Mouse (Mus musculus): Measurements from ENCODE around the gene Tnfsf8. TPM values are rescaled to one million over a fixed set of nuclear protein-coding genes. Genes with fewer than 3 reads are reported as not detected.

Tnfsf8 gene
- 0.02 TPM in 1 of 2 replicates, not detected in the other for polyA plus RNA-seq (2012; rRNA removed)

DNA sequence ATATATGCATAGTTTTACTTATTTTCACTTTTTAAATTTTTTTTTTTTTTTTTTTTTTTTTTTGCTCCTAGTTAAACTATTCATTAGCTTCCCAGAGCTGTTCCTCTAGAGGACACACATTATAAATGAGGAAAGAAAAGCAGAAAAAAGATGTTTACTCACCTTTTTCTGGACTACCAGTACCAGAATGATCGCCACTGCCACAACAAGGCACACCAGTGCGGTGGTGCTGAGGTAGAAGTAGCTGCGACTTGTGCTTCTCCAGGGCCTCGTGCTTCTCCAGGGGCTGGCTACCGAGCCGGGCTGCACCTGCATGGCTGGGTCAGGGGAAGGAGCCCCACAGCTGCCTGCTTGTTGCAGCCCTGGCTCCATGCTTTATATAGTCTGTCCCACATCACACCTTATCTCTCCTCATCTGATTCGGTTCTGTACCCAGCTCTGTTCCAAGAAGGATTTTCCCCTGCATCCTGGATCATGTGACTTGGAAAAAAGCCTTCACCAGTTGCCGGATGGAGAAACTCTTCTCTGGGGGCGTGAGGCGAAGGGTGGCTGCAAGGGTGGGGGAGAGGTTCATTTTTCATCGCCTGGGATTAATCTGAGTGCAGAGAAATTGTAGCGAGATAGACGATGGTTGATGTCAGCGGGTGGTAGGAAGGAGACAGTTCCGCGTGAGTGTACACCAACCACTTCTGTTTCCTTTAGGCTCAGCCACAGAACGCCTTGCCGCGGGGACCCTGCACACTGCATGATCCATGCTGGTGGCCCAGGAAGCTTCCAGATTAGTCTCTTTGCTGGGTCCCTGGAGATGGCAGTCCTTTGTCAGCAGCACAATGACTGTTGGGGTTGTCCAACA, at the start of gene Tnfsf8:
TSS of gene Tnfsf8 (minus strand) at position 660 of the 853 bp plus-strand sequence.
- DNase-seq (ENCODE audit: extremely low spot score in 1 of 2, low spot score in 1 of 2): peak in 1 of 2 experiments; percentile 11

DNA sequence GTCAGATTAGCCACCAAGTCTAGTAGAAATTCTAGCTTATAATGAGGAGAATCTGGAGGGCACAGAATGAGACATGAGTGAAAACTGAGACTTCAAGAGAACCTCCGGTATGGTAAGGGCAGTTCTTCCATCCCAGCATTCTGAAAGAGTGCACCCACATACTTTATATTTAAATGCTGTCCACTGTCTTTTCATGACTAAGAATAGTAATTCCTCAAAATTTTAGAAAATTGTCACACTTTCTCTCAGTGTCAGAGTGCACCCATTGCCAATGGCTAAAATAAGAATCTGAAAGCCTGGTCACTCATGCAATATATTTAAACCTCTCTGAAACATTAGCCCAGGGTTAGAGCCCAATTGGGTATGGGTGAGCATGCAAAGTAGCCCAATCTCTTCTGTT, 47.4 kb upstream of the Tnfsf8 start:
- DNase-seq (ENCODE audit: extremely low spot score in 1 of 2, low spot score in 1 of 2): no peak

DNA sequence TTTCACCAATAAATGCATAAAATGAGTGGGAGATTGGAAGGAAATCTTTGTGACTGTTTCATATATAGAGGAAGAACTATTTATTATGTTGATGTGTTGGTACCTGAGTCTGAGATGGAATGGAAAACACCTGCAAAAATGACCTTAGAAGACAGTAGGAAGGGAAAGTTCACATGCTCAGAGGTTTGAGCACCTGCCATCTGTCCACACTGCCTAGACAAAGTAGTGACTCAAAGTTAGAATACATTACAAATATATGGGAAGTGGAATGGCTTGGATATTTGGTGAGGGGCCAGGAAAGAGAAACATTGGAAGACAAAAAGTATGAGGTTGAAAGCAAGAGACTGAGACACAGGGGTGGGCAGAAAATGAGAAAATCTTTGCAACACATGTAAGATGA, 46.3 kb upstream of the Tnfsf8 start:
- no peak for DNase-seq (ENCODE audit: extremely low spot score in 1 of 2, low spot score in 1 of 2)

DNA sequence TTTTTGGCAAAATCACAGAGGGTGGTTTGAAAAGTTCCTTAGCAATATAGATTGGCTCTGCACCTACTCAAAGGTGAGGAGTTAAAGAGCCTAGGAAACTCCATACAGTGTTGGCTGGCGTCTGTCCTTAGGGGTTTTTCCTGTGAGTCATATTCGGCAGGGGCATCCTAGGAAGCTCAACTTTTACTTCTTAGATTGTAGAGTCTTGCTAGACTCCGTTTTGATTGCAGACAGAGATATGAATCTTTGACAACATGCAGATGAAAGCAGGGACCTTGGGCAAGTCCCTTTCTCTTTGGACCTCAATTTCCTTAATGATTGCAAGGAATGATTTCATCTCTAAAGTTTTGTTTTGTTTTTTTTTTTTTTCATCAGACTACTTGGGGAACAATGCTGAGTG, 44.9 kb upstream of the Tnfsf8 start:
- DNase-seq (ENCODE audit: extremely low spot score in 1 of 2, low spot score in 1 of 2): no peak

DNA sequence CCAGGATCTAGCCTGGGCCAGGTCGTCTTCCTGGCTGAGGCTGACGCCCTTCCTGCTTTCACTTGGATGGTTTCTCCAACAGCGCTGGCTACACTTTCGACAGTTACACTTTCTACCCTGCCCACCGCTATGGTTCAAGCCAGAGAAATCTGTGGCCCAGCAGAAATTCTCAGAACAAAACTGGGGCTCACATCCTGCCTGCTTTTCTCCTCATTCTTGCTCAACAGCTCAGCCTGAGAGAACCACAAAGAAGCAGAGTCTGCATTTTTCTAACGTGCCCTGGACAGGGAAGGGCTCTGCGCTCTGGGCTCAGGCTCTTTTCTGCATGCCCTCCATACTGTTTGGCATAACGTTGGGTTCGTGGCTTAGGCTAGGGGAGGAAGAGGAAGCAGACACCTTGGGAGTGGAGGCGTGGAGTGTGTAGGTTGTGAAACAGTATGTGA, 38.0 kb upstream of the Tnfsf8 start:
- DNase-seq (ENCODE audit: extremely low spot score in 1 of 2, low spot score in 1 of 2): no peak

DNA sequence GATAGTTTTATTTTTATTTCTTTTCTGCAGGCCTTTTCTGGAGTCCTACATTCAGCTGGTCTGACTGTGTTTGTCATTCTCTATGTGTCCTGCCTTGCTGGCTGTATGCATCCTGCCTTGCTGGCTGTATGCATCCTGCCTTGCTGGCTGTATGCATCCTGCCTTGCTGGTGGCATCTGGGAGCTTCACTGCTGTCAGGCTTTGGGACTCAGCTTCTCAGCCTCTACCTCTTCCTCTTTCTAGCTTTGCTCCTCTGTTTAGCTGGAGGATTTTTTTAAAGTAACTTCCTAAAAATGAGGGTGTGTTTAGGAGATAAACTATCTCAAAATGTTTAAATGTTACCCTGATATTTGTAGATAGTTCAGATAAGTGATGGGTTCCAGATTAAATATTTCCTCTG, 36.0 kb upstream of the Tnfsf8 start:
- no peak for DNase-seq (ENCODE audit: extremely low spot score in 1 of 2, low spot score in 1 of 2)

DNA sequence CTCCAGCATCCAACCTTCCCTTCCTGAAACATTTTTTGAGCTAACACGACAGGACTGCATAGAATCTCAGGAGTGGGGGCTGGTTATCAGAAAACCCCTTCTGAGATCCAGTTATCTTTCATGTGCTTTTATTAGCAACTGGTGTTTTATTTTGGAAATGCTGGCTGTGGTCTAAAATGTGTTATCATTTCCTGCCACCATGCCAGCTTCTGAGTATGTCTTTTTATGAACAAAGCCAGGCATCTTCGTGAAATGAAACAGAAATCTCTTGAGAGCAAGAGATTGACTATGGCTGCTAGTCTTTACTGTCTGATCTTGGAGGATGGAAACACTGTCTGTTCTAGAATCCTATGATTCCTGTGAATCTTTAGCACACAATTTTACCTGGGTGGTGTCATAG, 25.0 kb upstream of the Tnfsf8 start:
- DNase-seq (ENCODE audit: extremely low spot score in 1 of 2, low spot score in 1 of 2): no peak

DNA sequence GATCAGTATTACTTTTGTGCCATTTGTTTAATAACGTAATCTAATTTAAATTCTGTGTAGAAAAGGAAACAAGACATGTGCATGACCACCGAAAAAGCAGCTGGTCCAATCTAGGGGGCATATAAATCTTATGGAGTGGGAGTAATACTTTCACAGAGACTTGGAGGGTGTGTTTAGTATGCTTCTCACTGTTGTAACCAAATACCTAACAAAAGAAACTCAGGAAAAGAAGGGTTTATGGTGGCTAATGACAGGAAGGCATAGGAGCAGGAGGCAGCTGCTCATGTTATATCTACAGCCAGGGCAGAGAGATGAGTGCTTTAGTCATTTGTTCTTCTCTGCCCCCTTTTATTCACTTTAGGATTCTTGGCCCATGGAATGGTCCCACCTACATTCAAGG, 15.6 kb upstream of the Tnfsf8 start:
- DNase-seq (ENCODE audit: extremely low spot score in 1 of 2, low spot score in 1 of 2): no peak

DNA sequence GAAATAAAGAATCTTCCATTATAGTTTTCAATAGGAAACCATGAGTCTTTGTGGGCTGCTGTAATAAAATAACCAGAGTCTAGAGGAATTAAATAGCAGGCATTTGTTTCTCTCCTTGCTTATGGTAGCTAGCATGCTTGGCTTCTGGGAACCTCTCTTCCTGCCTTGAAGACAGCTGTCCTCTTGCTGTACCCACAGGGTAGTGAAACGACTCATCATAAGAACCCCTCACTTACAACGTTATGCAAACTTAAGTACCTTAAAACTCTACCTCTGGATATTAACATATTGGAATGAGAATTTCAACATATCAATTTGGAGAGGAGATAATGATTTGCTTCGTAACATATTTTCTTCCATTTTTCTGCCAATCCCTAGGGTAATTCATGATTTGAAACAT, 14.3 kb upstream of the Tnfsf8 start:
- no peak for DNase-seq (ENCODE audit: extremely low spot score in 1 of 2, low spot score in 1 of 2)

DNA sequence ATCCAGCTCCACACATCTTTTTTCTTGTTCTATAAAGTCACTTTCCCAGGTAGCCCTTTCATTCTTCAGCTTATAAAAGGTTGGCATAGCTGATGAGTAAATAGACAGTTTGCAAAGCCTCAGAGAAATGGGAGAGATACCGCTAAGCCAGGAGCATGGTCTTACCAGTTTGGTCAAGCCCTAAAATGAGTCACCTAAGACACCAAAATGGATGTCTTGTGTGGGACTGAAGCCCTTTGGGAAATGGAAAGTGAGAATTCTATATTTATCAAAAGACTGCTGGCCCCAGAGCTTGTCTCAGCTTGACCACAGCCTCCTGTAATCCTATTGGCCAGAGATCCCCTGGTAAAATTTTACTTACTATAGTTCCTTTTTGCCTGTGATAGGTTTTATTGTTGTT, 9.5 kb upstream of the Tnfsf8 start:
- no peak for DNase-seq (ENCODE audit: extremely low spot score in 1 of 2, low spot score in 1 of 2)

DNA sequence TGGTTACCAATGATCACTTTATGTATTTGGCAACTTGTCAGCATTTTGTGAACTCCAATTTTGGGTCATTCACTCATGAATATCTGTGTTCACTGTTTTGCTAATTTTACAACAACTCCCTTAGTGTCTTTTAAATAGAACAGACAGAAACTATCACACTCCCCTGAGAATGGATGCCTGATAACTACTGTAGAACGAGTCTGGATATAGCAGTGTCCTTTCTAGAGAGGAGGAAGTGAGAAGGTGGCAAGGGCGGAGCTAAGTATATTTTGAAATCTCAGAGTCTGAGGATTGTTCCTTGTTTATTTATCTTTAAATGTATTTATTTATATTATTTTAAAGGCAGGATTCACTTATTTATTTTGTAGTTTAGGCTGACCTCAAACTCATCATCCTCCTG, 7.6 kb upstream of the Tnfsf8 start:
- DNase-seq (ENCODE audit: extremely low spot score in 1 of 2, low spot score in 1 of 2): no peak

DNA sequence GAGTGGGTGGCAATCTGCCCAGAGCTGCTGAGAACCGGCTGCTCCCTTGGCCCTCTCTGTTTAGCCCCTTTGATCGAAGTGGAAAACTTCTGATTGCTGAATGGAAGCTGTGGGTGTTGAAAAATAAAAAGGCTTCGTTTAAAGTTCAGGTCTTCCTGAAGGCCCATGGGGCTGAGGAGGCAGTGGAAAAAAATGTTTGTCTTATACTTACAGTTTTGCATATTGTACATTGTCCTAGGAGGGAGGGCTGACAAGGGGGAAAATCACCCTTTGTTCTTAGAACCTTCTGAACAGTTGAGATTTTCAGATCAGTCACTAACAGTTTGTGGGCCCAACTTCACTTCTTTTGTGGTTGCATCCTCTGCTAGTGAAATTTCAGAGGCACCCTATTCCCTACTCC, 1.8 kb upstream of the Tnfsf8 start:
- DNase-seq (ENCODE audit: extremely low spot score in 1 of 2, low spot score in 1 of 2): no peak

DNA sequence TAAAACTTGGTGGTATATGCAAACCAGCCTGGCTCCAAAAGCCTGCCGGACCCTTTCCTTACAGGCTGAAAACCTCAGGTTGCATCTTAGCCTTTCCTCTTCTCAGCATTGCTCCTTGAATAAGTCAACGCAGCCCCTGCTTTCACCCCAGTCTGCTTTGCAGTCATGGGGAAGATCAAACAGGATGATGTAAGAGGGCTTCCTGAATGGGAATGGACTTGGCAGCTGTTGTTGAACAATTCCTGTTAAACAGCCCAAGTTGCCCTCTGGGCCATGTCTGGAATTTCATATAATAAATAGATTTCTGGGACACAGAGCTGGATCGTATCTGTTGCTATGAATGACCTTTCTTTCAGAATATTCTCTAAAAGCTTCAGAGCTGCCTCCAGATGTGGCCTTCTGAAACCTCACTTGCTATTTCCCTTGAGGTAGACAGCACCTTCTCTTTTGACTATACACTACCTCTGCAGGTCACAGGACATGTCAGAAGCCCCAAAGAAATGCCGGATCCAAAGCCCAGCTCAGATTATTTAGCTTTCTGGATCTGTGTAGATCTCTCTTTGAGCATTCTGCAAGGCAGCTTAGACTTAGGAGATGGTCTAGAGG, 1.0 kb upstream of the Tnfsf8 start:
- no peak for DNase-seq (ENCODE audit: extremely low spot score in 1 of 2, low spot score in 1 of 2)

DNA sequence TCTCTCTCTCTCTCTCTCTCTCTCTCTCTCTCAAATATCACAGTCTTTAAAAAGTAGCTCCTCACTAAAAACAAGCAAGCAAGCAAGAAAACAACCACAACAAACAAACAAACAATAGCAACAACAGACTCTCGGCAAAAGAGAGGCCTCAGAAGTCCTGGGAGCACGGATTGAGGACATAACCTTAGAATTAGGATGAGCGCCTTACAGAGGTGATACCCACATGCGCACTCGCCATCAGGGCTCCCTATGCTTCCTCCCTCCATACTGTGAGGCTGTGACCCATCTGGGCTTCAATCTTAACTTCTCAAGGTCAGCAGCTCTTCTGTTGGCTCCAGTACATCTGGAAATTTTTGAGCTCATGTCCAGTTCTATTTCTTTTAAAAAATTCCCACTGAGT, 911 bp downstream of the Tnfsf8 start:
- no peak for DNase-seq (ENCODE audit: extremely low spot score in 1 of 2, low spot score in 1 of 2)

DNA sequence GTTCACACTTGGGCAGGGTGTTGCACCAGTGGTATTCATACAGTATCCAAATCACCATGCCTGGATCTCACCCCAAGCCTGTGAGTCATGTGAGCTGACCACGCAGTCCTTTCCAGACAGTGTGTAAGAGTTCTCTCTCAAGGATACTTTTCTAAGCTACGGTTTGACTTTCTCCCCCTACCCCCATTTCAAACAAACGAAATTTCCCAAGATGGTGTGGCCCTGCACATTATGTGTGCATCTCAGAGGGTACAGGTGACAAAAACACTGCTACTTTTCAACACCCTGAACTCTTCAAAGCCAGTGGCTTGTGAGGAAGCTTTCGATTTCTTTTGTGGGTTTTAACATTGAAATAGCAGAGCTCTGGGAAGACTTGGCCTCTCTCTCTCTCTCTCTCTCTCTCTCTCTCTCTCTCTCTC, 1.4 kb downstream of the Tnfsf8 start:
- DNase-seq (ENCODE audit: extremely low spot score in 1 of 2, low spot score in 1 of 2): no peak

DNA sequence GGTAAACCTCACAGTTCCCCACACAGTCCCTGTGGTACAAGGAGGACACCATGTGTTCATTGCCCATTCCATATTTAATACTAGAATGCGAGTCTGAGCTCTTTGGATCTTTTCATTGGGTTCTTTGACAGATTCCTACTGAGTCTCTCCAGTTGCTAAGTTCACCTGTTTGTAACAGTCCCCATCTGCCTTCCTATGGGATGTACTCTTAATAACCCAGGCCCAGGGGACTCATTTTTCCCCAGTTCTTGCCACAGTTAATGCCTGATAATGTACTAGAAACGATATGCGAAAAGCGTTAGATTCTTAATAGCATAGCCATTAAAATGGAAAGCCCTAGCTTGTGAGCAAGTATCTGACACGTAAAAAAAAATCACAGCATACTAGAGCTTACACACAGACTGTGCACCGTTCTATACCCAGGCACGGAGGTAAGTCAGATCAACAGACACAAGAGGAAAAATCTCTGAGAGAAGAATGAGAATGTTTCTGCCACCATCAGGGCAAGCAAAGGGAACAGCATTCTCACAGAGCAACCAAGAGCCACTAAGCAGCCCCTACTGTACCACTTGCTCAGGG, 2.4 kb downstream of the Tnfsf8 start:
- no peak for DNase-seq (ENCODE audit: extremely low spot score in 1 of 2, low spot score in 1 of 2)

DNA sequence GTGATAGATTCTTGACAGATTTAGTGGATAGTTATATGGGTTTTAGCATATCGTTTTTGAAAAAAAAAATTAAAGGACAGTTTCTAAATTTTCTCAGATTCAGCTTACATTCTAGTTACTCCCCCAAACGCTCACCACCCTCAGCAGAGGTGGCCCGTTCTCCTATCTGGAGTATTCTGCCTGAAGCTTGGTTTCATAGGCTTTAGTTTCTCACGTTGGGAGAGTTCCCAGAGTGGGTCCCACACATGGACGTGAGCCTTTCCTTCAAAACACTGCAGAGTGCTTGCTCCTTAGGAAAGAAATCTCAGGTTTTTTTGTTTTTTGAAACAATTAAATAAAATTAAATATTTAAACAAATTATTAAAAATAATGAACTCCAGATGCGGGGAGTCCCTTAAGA, 4.4 kb downstream of the Tnfsf8 start:
- DNase-seq (ENCODE audit: extremely low spot score in 1 of 2, low spot score in 1 of 2): no peak

DNA sequence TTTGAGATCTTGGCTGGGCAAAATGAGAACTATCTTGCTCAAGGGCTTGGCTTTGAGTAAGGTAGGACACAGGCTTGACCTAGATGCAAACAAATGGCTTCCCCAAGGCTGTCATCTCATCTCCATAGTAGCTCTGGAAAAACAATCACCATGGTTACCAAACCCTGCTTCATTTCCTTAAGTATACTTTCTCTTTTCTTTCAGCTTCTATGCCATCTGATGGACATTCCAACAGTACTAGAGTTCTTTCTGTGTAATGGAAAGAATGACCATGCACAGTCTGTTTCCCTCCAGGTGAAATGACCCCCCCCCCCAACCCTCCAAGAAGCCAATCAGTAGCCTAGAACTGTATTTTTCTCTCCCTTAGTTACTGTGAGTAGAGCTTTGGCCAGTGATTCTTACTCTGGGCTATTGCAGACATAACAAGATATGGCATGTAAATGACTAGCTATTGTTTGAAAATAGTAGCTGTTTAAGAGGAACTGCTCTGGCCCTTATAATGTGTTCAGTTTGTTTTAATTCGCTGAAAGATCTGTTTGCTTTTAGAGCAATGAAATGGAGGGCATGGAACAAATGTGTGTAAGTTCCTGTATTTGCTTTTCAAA, 7.3 kb downstream of the Tnfsf8 start:
- DNase-seq (ENCODE audit: extremely low spot score in 1 of 2, low spot score in 1 of 2): no peak

DNA sequence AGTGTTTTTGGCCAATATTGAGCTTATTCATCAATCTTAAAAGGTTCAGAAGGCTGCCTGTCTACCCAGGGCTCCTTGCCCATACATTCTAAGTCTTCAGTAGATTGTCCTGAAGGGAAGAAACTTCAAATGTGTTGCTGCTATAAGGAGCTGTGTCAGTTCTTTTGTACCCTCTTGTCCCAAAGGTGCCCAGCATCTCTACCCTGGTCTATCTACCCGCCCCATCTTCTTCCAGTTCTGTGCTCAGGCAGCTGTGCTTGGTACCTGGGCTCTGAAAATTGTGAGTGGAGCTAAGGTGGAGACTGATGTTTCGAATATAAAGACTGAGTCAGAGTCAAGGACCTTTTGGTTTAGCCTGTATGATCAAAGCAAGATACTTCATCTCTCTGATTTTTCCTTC, 11.1 kb downstream of the Tnfsf8 start:
- no peak for DNase-seq (ENCODE audit: extremely low spot score in 1 of 2, low spot score in 1 of 2)

DNA sequence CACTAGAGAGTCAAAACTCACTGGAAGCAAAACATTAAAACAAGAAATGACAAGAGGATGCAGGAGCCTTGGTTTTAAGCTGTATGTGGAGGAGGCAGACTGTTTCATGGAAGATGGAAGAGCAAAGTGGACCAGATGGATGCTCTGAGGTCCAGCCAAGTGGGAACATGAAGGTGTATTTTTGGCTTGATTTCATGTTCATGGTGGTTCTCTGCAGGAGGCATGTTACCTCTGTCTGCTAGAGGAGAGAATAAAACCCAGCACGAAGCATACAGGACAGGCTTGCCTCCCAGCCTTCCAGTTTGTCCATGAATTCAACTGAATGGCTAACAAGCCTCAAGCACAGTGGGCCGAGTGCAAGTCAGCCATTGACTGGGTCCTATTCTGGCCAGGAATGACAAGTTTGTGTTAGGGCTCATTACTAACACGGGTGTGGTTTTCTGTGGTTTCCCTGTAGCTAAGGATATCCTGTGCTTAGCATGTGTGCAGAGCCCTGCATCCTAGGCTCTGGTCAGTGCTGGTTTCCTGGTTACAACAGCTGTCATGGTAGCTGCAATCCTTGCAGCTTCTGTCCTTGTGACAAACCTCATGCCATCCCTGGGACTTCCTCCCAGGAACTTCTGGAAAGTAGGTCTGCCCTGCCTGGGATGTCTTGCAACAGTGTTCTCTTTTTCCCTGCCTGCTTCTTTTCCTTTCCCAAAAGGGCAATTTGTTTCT, 14.1 kb downstream of the Tnfsf8 start:
- no peak for DNase-seq (ENCODE audit: extremely low spot score in 1 of 2, low spot score in 1 of 2)

DNA sequence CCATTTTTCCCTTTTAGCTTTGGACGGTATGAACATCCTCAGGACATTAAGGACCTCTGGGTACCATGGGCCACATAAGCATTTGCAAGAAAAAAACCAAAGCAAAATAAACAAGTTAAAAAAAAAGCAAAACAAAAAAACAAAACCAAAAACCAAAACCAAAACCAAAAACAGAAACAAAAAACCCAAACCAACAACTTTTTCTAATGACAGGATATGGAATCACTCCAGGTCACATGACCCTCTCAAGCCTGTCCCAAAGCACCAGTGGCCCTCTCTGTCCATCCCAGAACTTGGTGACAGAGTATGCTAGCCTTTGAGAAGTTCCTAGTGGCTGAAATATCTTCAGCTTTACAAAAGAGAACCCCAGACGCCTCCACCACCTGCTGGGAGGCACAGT, 15.4 kb downstream of the Tnfsf8 start:
- no peak for DNase-seq (ENCODE audit: extremely low spot score in 1 of 2, low spot score in 1 of 2)
